Mouse (Mus musculus): Measurements from ENCODE around the gene 2210408I21Rik. TPM values are rescaled to one million over a fixed set of nuclear protein-coding genes. Genes with fewer than 3 reads are reported as not detected.

2210408I21Rik gene
- polyA plus RNA-seq, 1 experiment from 2014 or later, result 11.3 TPM

GRCm38 (mm10) chr13:77262715-77263338 lies 127.5 kb downstream of the 2210408I21Rik start:
- H3K27ac ChIP-seq (ENCODE audit: low read depth, low read length), result no peak overlapping the region
- H3K27me3 ChIP-seq (ENCODE audit: control insufficient read depth, insufficient read depth, low read length), result no peaks in the 10 kb centered on the region
- no peaks in the 10 kb centered on the region for H3K36me3 ChIP-seq (ENCODE audit: control insufficient read depth, insufficient read depth, low read length)
- no peak for ATAC-seq (ENCODE audit: low FRiP score, low TSS enrichment)
- H3K4me1 ChIP-seq (ENCODE audit: control insufficient read depth, insufficient read depth, low read length), result peaks cover 4% of the 10 kb centered on the region; the same call in 1 of the 2 replicates
- H3K9ac ChIP-seq (ENCODE audit: low read depth, low read length), result no peak overlapping the region
- H3K9me3 ChIP-seq (ENCODE audit: control insufficient read depth, low read length), result no peaks in the 10 kb centered on the region
- no peak overlapping the region for H3K4me2 ChIP-seq (replicated peaks; ENCODE audit: low read depth, low read length)
- no peak overlapping the region for H3K4me3 ChIP-seq (ENCODE audit: low read length)
- 61% methylated on average over 3 of the region's 3 CpGs for WGBS

GRCm38 (mm10) chr13:77263400-77264179 lies 128.2 kb downstream of the 2210408I21Rik start:
- Histone ChIP-seq H3K36me3 (ENCODE audit: control insufficient read depth, insufficient read depth, low read length) (no peaks in the 10 kb centered on the region), H3K27me3 (ENCODE audit: control insufficient read depth, insufficient read depth, low read length) (no peaks in the 10 kb centered on the region), H3K4me2 (replicated peaks; ENCODE audit: low read depth, low read length) (no peak overlapping the region), H3K4me3 (ENCODE audit: low read length) (no peak overlapping the region), H3K9me3 (ENCODE audit: control insufficient read depth, low read length) (no peaks in the 10 kb centered on the region), H3K9ac (ENCODE audit: low read depth, low read length) (no peak overlapping the region), H3K4me1 (ENCODE audit: control insufficient read depth, insufficient read depth, low read length) (peaks cover 4% of the 10 kb centered on the region; the same call in 1 of the 2 replicates), H3K27ac (ENCODE audit: low read depth, low read length) (no peak overlapping the region)
- 6% methylated on average over 7 of the region's 7 CpGs for WGBS
- peak; percentile 96 for ATAC-seq (ENCODE audit: low FRiP score, low TSS enrichment)

- H3K27ac ChIP-seq (ENCODE audit: low read depth, low read length), result no peak overlapping the region
- no peaks in the 10 kb centered on the region for H3K36me3 ChIP-seq (ENCODE audit: control insufficient read depth, insufficient read depth, low read length)
- H3K4me1 ChIP-seq (ENCODE audit: control insufficient read depth, insufficient read depth, low read length), result peaks cover 4% of the 10 kb centered on the region; the same call in 1 of the 2 replicates
- no peaks in the 10 kb centered on the region for H3K27me3 ChIP-seq (ENCODE audit: control insufficient read depth, insufficient read depth, low read length)
- no peak overlapping the region for H3K4me2 ChIP-seq (replicated peaks; ENCODE audit: low read depth, low read length)
- WGBS, result 52% methylated on average over 1 of the region's 1 CpGs
- H3K9ac ChIP-seq (ENCODE audit: low read depth, low read length), result no peak overlapping the region
- H3K9me3 ChIP-seq (ENCODE audit: control insufficient read depth, low read length), result no peaks in the 10 kb centered on the region
- no peak for ATAC-seq (ENCODE audit: low FRiP score, low TSS enrichment)
- no peak overlapping the region for H3K4me3 ChIP-seq (ENCODE audit: low read length)
Observed at GRCm38 (mm10) chr13:77264481-77264880, 129.1 kb downstream of the 2210408I21Rik start.

- Histone ChIP-seq H3K36me3 (ENCODE audit: control insufficient read depth, insufficient read depth, low read length) (no peaks in the 10 kb centered on the region), H3K27me3 (ENCODE audit: control insufficient read depth, insufficient read depth, low read length) (no peaks in the 10 kb centered on the region), H3K4me2 (replicated peaks; ENCODE audit: low read depth, low read length) (no peak overlapping the region), H3K4me3 (ENCODE audit: low read length) (no peak overlapping the region), H3K27ac (ENCODE audit: low read depth, low read length) (no peak overlapping the region), H3K9ac (ENCODE audit: low read depth, low read length) (no peak overlapping the region), H3K4me1 (ENCODE audit: control insufficient read depth, insufficient read depth, low read length) (no peaks in the 10 kb centered on the region), H3K9me3 (ENCODE audit: control insufficient read depth, low read length) (no peaks in the 10 kb centered on the region)
- 78% methylated on average over 3 of the region's 3 CpGs for WGBS
- ATAC-seq (ENCODE audit: low FRiP score, low TSS enrichment), result no peak
Observed at GRCm38 (mm10) chr13:77275172-77275747, 139.9 kb downstream of the 2210408I21Rik start.

GRCm38 (mm10) chr13:77278659-77279413 lies 143.5 kb downstream of the 2210408I21Rik start:
- no peaks in the 10 kb centered on the region for H3K9me3 ChIP-seq (ENCODE audit: control insufficient read depth, low read length)
- 47% methylated on average over 7 of the region's 7 CpGs for WGBS
- no peak overlapping the region for H3K4me2 ChIP-seq (replicated peaks; ENCODE audit: low read depth, low read length)
- ATAC-seq (ENCODE audit: low FRiP score, low TSS enrichment), result peak; percentile 89
- H3K36me3 ChIP-seq (ENCODE audit: control insufficient read depth, insufficient read depth, low read length), result no peaks in the 10 kb centered on the region
- H3K27me3 ChIP-seq (ENCODE audit: control insufficient read depth, insufficient read depth, low read length), result no peaks in the 10 kb centered on the region
- H3K4me3 ChIP-seq (ENCODE audit: low read length), result no peak overlapping the region
- no peak overlapping the region for H3K9ac ChIP-seq (ENCODE audit: low read depth, low read length)
- no peaks in the 10 kb centered on the region for H3K4me1 ChIP-seq (ENCODE audit: control insufficient read depth, insufficient read depth, low read length)
- H3K27ac ChIP-seq (ENCODE audit: low read depth, low read length), result no peak overlapping the region

GRCm38 (mm10) chr13:77295519-77295918 lies 160.2 kb downstream of the 2210408I21Rik start:
- no peak for ATAC-seq (ENCODE audit: low FRiP score, low TSS enrichment)
- H3K36me3 ChIP-seq (ENCODE audit: control insufficient read depth, insufficient read depth, low read length), result no peaks in the 10 kb centered on the region
- H3K27me3 ChIP-seq (ENCODE audit: control insufficient read depth, insufficient read depth, low read length), result no peaks in the 10 kb centered on the region
- H3K9me3 ChIP-seq (ENCODE audit: control insufficient read depth, low read length), result no peaks in the 10 kb centered on the region
- whole genome bisulfite sequencing, result 85% methylated on average over 3 of the region's 3 CpGs
- no peak overlapping the region for H3K4me2 ChIP-seq (replicated peaks; ENCODE audit: low read depth, low read length)
- no peak overlapping the region for H3K9ac ChIP-seq (ENCODE audit: low read depth, low read length)
- H3K4me3 ChIP-seq (ENCODE audit: low read length), result no peak overlapping the region
- no peak overlapping the region for H3K27ac ChIP-seq (ENCODE audit: low read depth, low read length)
- no peaks in the 10 kb centered on the region for H3K4me1 ChIP-seq (ENCODE audit: control insufficient read depth, insufficient read depth, low read length)

GRCm38 (mm10) chr13:77324101-77324500 lies 188.8 kb downstream of the 2210408I21Rik start:
- WGBS, result 62% methylated on average over 1 of the region's 1 CpGs
- ATAC-seq (ENCODE audit: low FRiP score, low TSS enrichment), result no peak
- H3K4me3 ChIP-seq (ENCODE audit: low read length), result no peak overlapping the region
- no peak overlapping the region for H3K9ac ChIP-seq (ENCODE audit: low read depth, low read length)
- H3K9me3 ChIP-seq (ENCODE audit: control insufficient read depth, low read length), result no peaks in the 10 kb centered on the region
- H3K27me3 ChIP-seq (ENCODE audit: control insufficient read depth, insufficient read depth, low read length), result no peaks in the 10 kb centered on the region
- H3K27ac ChIP-seq (ENCODE audit: low read depth, low read length), result no peak overlapping the region
- H3K4me2 ChIP-seq (replicated peaks; ENCODE audit: low read depth, low read length), result no peak overlapping the region
- no peaks in the 10 kb centered on the region for H3K4me1 ChIP-seq (ENCODE audit: control insufficient read depth, insufficient read depth, low read length)
- no peaks in the 10 kb centered on the region for H3K36me3 ChIP-seq (ENCODE audit: control insufficient read depth, insufficient read depth, low read length)

GRCm38 (mm10) chr13:77326174-77326959 lies 191.0 kb downstream of the 2210408I21Rik start:
- H3K9me3 ChIP-seq (ENCODE audit: control insufficient read depth, low read length), result no peaks in the 10 kb centered on the region
- H3K36me3 ChIP-seq (ENCODE audit: control insufficient read depth, insufficient read depth, low read length), result no peaks in the 10 kb centered on the region
- H3K4me3 ChIP-seq (ENCODE audit: low read length), result no peak overlapping the region
- H3K9ac ChIP-seq (ENCODE audit: low read depth, low read length), result no peak overlapping the region
- H3K27ac ChIP-seq (ENCODE audit: low read depth, low read length), result no peak overlapping the region
- no peak for ATAC-seq (ENCODE audit: low FRiP score, low TSS enrichment)
- H3K4me1 ChIP-seq (ENCODE audit: control insufficient read depth, insufficient read depth, low read length), result no peaks in the 10 kb centered on the region
- 63% methylated on average over 5 of the region's 5 CpGs for WGBS
- no peak overlapping the region for H3K4me2 ChIP-seq (replicated peaks; ENCODE audit: low read depth, low read length)
- no peaks in the 10 kb centered on the region for H3K27me3 ChIP-seq (ENCODE audit: control insufficient read depth, insufficient read depth, low read length)

All from kidney, embryonic 14.5 days (tissue).